Mouse (Mus musculus): ENCODE data around the gene Tars. TPM values are rescaled to one million over a fixed set of nuclear protein-coding genes. Genes with fewer than 3 reads are reported as not detected.

Tars gene
- 54.6 and 56.2 TPM in 2 replicates for polyA plus RNA-seq (2015; fragmentation: Nextera tagmentation; extraction: Ambion mirVana)

- peak within 1 kb of the TSS; percentile 85 for H3K9ac ChIP-seq (replicated peaks)
- peaks cover 12% of the 10 kb centered on the region; the same call in 1 of the 2 replicates for H3K27me3 ChIP-seq
- no peaks in the 10 kb centered on the region for H3K9me3 ChIP-seq
- peaks cover 16% of the 10 kb centered on the region for H3K36me3 ChIP-seq
- H3K4me2 ChIP-seq (replicated peaks), result peak within 1 kb of the TSS; percentile 86
- H3K27ac ChIP-seq, result peak within 1 kb of the TSS; percentile 71
- peak within 1 kb of the TSS; percentile 84 for H3K4me3 ChIP-seq (replicated peaks)
- WGBS, result under 1% methylated on average over 42 of the region's 42 CpGs
- ATAC-seq, result peak; percentile 100
- peaks cover 18% of the 10 kb centered on the region for H3K4me1 ChIP-seq (replicated peaks)
These were observed at the start of gene Tars for GRCm38 (mm10) chr15:11399356-11400067. Gene Tars (minus strand): TSS chr15:11399665.

- no peak overlapping the region for H3K9ac ChIP-seq (replicated peaks)
- H3K9me3 ChIP-seq, result no peaks in the 10 kb centered on the region
- H3K4me2 ChIP-seq (replicated peaks), result no peak overlapping the region
- H3K27me3 ChIP-seq, result no peaks in the 10 kb centered on the region
- ATAC-seq, result no peak
- H3K4me1 ChIP-seq (replicated peaks), result no peaks in the 10 kb centered on the region
- H3K27ac ChIP-seq, result no peak overlapping the region
- H3K4me3 ChIP-seq (replicated peaks), result no peak overlapping the region
- H3K36me3 ChIP-seq, result no peaks in the 10 kb centered on the region
- WGBS, result 92% methylated on average over 4 of the region's 4 CpGs
These were observed 37.9 kb upstream of the Tars start for GRCm38 (mm10) chr15:11437361-11437760.

DNA sequence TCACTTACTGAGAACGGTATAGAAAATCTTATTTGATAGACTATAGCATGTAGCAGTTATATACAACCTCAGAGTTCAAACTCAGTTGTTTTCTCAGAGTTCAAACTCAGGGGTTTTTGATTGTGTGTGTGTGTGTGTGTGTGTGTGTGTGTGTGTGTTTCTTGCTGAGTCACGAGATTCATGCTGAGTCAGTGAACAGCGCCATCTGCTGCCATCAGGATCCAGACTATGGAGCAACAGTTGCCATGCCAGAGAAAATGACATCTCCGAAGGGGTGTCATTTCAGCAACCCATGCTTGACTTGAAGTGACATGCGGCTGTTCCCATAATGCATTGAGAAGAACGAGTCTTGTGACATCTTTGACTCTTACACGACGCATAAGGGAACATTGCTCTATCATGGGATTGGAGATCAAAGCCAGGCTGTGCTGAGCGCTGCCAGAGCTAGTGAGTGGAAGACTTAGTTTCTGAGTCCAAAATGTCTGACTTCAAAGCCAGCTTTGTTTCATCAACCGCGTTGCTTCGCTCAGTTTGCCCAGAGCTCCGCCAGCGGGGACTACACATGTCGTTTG, 37.3 kb upstream of the Tars start:
- Histone ChIP-seq H3K9ac (replicated peaks) (no peak overlapping the region), H3K9me3 (no peaks in the 10 kb centered on the region), H3K4me2 (replicated peaks) (no peak overlapping the region), H3K36me3 (no peaks in the 10 kb centered on the region), H3K27ac (no peak overlapping the region), H3K4me1 (replicated peaks) (no peaks in the 10 kb centered on the region), H3K4me3 (replicated peaks) (no peak overlapping the region), H3K27me3 (no peaks in the 10 kb centered on the region)
- 94% methylated on average over 15 of the region's 15 CpGs for WGBS
- ATAC-seq, result no peak

- H3K4me2 ChIP-seq (replicated peaks), result no peak overlapping the region
- no peak overlapping the region for H3K4me3 ChIP-seq (replicated peaks)
- no peak overlapping the region for H3K27ac ChIP-seq
- 85% methylated on average over 2 of the region's 2 CpGs for WGBS
- no peak overlapping the region for H3K9ac ChIP-seq (replicated peaks)
- no peaks in the 10 kb centered on the region for H3K27me3 ChIP-seq
- no peaks in the 10 kb centered on the region for H3K36me3 ChIP-seq
- ATAC-seq, result no peak
- H3K9me3 ChIP-seq, result no peaks in the 10 kb centered on the region
- no peaks in the 10 kb centered on the region for H3K4me1 ChIP-seq (replicated peaks)
These were observed 27.4 kb upstream of the Tars start for GRCm38 (mm10) chr15:11426899-11427298.

DNA sequence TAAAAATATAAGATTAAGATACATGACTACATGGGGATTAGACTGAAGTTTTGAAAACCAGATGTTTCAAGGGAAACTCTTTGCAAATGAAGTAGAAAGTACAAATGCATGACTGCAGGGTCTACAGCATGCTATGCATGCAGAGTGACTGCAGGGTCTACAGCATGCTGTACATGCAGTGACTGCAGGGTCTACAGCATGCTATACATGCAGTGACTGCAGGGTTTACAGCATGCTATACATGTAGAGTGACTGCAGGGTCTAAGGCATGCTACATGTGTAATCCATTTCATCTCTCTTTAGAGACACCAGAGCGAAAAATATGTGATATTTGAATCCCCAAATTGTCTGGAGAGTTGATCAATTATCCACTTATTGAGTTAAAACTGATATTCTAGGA, 14.0 kb upstream of the Tars start:
- 86% methylated on average over 1 of the region's 1 CpGs for WGBS
- no peak for ATAC-seq
- no peak overlapping the region for H3K4me3 ChIP-seq (replicated peaks)
- H3K4me2 ChIP-seq (replicated peaks), result no peak overlapping the region
- no peak overlapping the region for H3K27ac ChIP-seq
- no peaks in the 10 kb centered on the region for H3K4me1 ChIP-seq (replicated peaks)
- no peaks in the 10 kb centered on the region for H3K9me3 ChIP-seq
- H3K27me3 ChIP-seq, result no peaks in the 10 kb centered on the region
- H3K36me3 ChIP-seq, result no peaks in the 10 kb centered on the region
- no peak overlapping the region for H3K9ac ChIP-seq (replicated peaks)

DNA sequence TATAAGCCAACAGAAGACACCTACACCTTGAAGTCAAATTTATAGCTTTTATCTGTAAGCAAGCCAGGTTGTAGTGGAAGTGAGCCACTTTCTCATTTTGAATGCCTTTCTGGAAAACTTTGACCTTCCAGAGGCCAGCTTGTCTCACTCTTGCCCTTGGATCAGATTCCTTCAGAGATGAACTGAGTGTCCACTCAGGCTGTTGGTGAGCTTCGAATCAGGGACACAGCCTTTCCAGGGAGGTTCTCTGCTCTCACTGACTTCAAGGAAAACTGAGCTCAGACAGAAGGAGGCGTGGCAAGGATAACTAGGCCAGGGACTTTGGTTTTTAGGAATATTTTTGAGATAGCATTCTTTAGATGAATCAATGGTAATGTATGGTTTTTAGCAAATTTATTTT, 13.1 kb upstream of the Tars start:
- 81% methylated on average over 2 of the region's 2 CpGs for WGBS
- Histone ChIP-seq H3K27me3 (no peaks in the 10 kb centered on the region), H3K27ac (no peak overlapping the region), H3K36me3 (no peaks in the 10 kb centered on the region), H3K4me3 (replicated peaks) (no peak overlapping the region), H3K9me3 (no peaks in the 10 kb centered on the region), H3K4me2 (replicated peaks) (no peak overlapping the region), H3K4me1 (replicated peaks) (no peaks in the 10 kb centered on the region), H3K9ac (replicated peaks) (no peak overlapping the region)
- ATAC-seq, result no peak

DNA sequence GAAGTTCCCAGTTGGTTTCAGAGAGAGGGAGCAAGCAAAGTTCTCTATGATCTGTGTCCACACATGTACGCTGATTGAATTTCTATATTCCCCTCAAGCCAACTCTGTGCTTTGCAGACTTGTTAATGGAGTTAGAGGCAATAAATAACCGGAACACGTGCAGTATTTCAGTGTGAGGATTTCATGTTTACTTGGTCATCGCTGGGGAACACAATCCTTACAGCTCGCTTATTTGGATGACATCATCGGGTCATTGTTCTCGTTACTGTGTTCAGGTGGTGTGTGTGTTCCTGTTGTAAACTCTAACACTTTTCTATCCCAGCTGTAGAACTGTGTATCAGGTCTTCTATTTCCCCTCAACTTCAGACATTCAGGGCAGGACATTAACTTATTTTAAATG, 12.4 kb upstream of the Tars start:
- Histone ChIP-seq H3K27ac (no peak overlapping the region), H3K9ac (replicated peaks) (no peak overlapping the region), H3K9me3 (no peaks in the 10 kb centered on the region), H3K4me1 (replicated peaks) (no peaks in the 10 kb centered on the region), H3K4me3 (replicated peaks) (no peak overlapping the region), H3K4me2 (replicated peaks) (no peak overlapping the region), H3K36me3 (no peaks in the 10 kb centered on the region), H3K27me3 (no peaks in the 10 kb centered on the region)
- ATAC-seq, result no peak
- 87% methylated on average over 7 of the region's 7 CpGs for WGBS

- Histone ChIP-seq H3K36me3 (no peaks in the 10 kb centered on the region), H3K4me2 (replicated peaks) (no peak overlapping the region), H3K27ac (no peak overlapping the region), H3K4me3 (replicated peaks) (no peak overlapping the region), H3K4me1 (replicated peaks) (no peaks in the 10 kb centered on the region), H3K9ac (replicated peaks) (no peak overlapping the region), H3K9me3 (no peaks in the 10 kb centered on the region), H3K27me3 (peaks cover 11% of the 10 kb centered on the region; the same call in 1 of the 2 replicates)
- 43% methylated on average over 7 of the region's 7 CpGs for WGBS
- ATAC-seq, result peak; percentile 66; the same call in 1 of the 2 replicates
These were observed 8.8 kb upstream of the Tars start for GRCm38 (mm10) chr15:11408155-11408826.

DNA sequence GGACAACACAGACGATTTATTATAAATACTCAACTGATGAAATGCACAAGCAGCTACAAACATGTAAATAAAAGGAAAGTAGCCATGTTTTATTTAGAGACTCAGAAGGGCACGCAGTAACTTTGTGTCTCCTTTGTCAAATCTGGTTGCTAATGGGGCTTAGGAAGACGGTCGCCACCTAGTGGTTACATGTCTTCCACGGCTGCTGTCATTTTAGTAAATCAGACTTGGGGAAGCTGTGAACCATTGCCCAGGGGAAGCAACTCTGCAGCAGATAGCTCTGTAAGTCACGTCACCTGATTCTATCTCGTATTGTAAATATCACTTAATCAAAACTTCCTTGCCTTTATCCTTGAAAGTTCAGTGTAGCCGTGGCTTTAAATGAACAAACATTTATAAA, 7.9 kb upstream of the Tars start:
- H3K27me3 ChIP-seq, result peaks cover 11% of the 10 kb centered on the region; the same call in 1 of the 2 replicates
- no peaks in the 10 kb centered on the region for H3K4me1 ChIP-seq (replicated peaks)
- H3K9me3 ChIP-seq, result no peaks in the 10 kb centered on the region
- H3K27ac ChIP-seq, result no peak overlapping the region
- no peak overlapping the region for H3K9ac ChIP-seq (replicated peaks)
- H3K4me2 ChIP-seq (replicated peaks), result no peak overlapping the region
- ATAC-seq, result 0 out of 2 replicates have a peak, but pooled peaks have one; percentile 41
- no peak overlapping the region for H3K4me3 ChIP-seq (replicated peaks)
- no peaks in the 10 kb centered on the region for H3K36me3 ChIP-seq
- 14% methylated on average over 8 of the region's 8 CpGs for WGBS

- 20% methylated on average over 9 of the region's 9 CpGs for WGBS
- H3K27ac ChIP-seq, result no peak overlapping the region
- peaks cover 11% of the 10 kb centered on the region; the same call in 1 of the 2 replicates for H3K27me3 ChIP-seq
- H3K4me2 ChIP-seq (replicated peaks), result 0 out of 2 replicates have a peak overlapping the region, but pooled peaks have one; percentile 15
- H3K4me1 ChIP-seq (replicated peaks), result no peaks in the 10 kb centered on the region
- H3K4me3 ChIP-seq (replicated peaks), result no peak overlapping the region
- H3K36me3 ChIP-seq, result no peaks in the 10 kb centered on the region
- H3K9me3 ChIP-seq, result no peaks in the 10 kb centered on the region
- no peak for ATAC-seq
- H3K9ac ChIP-seq (replicated peaks), result no peak overlapping the region
These were observed 7.3 kb upstream of the Tars start for GRCm38 (mm10) chr15:11406769-11407168.

DNA sequence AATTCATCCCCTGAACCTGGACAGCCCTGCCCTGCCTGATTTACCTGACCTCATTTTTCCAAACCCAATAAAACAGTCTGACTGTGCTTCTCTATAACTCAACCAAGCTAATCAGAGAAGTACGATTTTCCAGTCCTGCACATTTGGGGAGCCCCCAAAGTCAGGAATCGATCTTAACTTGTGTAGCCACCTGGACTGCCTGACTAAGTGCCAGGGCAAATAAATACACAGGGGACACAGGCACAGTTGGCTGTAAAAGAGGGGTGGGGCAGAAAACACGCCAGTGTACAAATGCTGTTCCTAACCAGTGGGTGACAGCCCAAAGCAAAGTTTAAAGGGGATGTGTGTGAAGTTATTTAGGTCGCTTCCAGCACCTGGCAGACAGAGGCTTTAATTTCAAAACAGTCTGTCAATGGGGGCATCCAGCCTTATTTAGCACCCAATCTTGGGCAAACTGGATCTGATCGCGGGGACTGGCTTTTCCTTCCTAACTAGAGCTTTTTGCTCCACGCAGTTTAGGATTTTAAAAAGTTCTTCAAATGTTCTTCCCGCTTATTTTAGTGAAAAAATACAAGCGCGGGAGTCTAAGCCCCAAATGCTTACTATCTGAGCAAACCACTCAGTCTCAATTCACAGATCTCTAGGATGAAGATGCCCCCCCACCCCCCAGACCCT, 652 bp downstream of the Tars start:
- no peak overlapping the region; the same call in 1 of the 2 replicates for H3K27ac ChIP-seq
- no peak for ATAC-seq
- peak overlapping the region; percentile 85 for H3K9ac ChIP-seq (replicated peaks)
- peaks cover 7% of the 10 kb centered on the region; the same call in 1 of the 2 replicates for H3K27me3 ChIP-seq
- 8% methylated on average over 10 of the region's 10 CpGs for WGBS
- peaks cover 18% of the 10 kb centered on the region for H3K4me1 ChIP-seq (replicated peaks)
- no peaks in the 10 kb centered on the region for H3K9me3 ChIP-seq
- peaks cover 22% of the 10 kb centered on the region for H3K36me3 ChIP-seq
- peak overlapping the region; percentile 86 for H3K4me2 ChIP-seq (replicated peaks)
- H3K4me3 ChIP-seq (replicated peaks), result peak overlapping the region; percentile 84

- Histone ChIP-seq H3K36me3 (peaks cover 46% of the 10 kb centered on the region), H3K27ac (no peak overlapping the region), H3K9me3 (no peaks in the 10 kb centered on the region), H3K4me1 (replicated peaks) (peaks cover 18% of the 10 kb centered on the region), H3K4me2 (replicated peaks) (no peak overlapping the region), H3K9ac (replicated peaks) (no peak overlapping the region), H3K27me3 (peaks cover 4% of the 10 kb centered on the region; the same call in 1 of the 2 replicates), H3K4me3 (replicated peaks) (no peak overlapping the region)
- ATAC-seq, result no peak
- WGBS, result 93% methylated on average over 6 of the region's 6 CpGs
These were observed 3.0 kb downstream of the Tars start for GRCm38 (mm10) chr15:11396421-11396820.
